Mouse (Mus musculus) kidney, postnatal 4 days (tissue): ENCODE measurements around the gene Tcf21.

Experiments used
- DNase-seq, 2 experiments: peaks; one replicate each; pipeline ENCODE4 v3.0.0; 2021; ENCODE audit warnings: mixed read lengths in 2 of 2

The Tcf21 gene

GRCm38 (mm10) chr10:22815461-22816236 is 4.3 kb downstream of the Tcf21 start:
- peak; percentile 41 to 51 for DNase-seq

GRCm38 (mm10) chr10:22814771-22815170 is 5.2 kb downstream of the Tcf21 start:
- peak; percentile 24 to 32 for DNase-seq

DNA sequence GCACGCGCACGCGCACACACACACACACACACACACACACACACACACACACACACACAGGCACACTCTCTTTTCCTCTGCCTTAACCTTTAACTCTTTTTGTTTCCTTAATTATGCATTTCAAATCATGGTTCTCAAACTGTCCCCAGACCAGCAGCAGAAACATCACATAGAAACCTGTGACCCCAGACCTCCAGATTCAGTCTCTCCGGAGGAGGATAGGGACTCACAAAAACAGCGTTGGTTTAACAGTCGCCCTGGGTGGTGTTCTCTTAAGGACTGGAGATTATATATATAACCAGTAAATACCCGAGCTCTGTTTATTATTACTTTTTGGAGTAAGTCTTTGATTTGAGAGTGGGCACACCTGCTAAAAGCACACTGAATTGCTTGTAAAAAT is 5.7 kb downstream of the Tcf21 start:
- DNase-seq, result peak; percentile 26 to 38

DNA sequence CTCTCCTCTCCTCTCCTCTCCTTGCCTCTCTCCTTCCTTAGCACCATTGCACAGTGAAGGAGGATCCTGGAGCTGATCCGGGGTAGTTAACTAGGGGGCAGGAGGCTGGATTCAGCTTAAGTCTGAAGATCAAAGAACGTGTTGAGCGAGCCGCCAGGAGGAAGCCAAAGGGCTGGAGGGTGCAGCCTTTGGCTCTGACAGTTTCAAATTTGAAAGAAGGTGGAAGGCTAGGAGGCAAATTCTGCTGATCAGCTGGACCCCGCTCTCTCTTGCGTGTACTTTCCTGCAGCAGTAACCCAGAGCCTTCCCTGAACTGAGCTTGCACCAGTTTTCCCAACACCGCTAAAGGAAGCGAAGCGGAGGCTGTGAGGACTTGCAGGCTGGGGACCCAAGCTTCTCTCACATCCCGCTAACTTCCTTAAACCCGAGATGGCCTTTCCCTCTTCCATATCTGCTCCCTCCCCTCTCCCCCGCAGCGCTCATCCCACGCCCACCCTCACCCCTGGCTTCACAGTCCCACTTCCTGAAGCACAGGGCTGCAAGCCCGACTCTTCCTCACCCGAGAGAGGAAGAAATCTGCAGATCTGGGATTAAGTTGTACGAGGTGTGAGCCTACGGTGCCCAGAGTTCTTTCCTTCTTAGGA is 6.5 kb downstream of the Tcf21 start:
- DNase-seq, result peak; percentile 67 to 78

- peak; percentile 52 to 61 for DNase-seq
Observed at GRCm38 (mm10) chr10:22811921-22812320, 8.1 kb downstream of the Tcf21 start.

- DNase-seq, result peak; percentile 22 to 42
Observed at GRCm38 (mm10) chr10:22782684-22783083, 37.3 kb downstream of the Tcf21 start.

DNA sequence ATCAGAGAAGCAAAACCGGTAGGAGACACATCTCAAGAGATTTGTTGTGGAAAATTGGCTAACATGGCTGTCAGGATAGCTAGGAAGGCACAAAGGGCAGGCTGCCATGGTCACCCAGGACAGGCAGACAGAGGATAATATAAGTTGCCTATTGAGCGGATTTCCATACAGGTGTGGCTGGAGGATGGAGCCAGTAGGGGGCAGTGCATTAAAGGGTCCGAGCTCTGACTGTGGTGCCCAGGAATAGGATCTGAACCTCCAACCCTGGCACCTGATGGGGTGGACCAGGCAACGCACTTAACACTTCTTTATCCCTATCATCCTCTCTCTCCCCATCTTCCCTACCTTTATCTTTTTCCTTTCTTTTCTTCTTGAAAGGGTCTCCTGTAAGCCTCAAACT is 38.5 kb downstream of the Tcf21 start:
- peak; percentile 52 to 58 for DNase-seq

GRCm38 (mm10) chr10:22777939-22778338 is 42.0 kb downstream of the Tcf21 start:
- peak; percentile 73 to 81 for DNase-seq

DNA sequence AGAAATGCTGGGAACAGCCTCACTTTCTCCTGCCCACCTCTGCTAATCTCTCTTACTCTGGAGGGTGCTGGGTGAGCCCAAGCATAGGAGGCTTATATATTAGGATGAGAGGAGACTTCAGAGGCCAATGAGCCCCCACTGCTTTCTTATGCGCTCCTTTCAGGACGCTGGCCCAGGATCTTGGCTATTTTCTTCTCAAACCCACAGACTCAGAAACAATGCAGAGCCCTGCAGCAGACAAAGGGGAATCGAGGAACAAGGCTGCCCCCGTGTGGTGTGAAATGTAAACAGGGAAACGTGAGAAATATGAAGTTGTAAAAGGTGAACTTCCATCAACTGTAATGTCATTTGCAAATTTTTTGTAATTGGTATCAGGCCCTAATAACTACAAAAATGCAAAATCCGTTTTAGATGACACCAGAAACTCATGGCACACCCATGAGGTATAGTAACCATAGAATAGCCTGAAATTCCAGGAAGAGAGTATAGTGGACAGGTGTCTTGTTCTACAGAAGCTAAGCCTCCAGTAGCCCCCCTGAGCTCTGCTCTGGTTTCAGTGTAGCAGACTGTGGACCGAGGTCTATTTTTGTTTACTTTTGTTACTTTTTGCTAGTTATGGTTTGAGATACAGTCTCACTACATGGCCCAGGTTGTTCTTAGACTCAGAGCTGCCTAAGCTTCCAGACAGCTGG is 43.8 kb downstream of the Tcf21 start:
- DNase-seq, result peak; percentile 75

DNA sequence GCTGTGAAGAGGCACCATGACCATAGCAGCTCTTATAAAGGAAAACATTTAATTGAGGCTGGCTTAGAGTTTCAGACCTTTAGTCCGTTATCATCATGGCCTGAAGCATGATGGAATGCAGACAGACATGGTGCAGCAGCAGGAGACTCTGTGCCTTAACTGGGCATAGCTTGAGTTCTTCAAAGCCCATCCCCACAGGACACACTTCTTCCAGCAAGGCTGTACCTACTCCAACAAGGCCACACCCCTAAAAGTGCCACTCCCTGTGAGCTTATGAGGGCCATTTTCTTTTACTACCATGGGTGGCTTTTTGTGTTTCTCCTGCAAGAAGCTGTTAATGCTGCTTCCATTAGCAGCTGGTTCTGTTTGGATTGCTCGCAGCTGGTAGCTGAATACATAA is 44.5 kb downstream of the Tcf21 start:
- no peak for DNase-seq

GRCm38 (mm10) chr10:22774626-22775025 is 45.3 kb downstream of the Tcf21 start:
- no peak for DNase-seq
